Mouse (Mus musculus) lung, adult 10 weeks (tissue): ENCODE results near the gene Cyp2c40. TPM values are rescaled to one million over a fixed set of nuclear protein-coding genes. Genes with fewer than 3 reads are reported as not detected.

Experiments
- polyA plus RNA-seq: library from polyadenylated mRNA; stranded (reverse); fragments of 350-450 nt; fragmentation: Illumina TruSeq; extraction: RNeasy Lipid Tissue Mini Kit (QIAGEN cat#74804); gene quantifications from one replicate; pipeline ENCODE4 v1.2.3, GENCODE M21; 2014; ENCODE audit warnings: low read depth, low replicate concordance; ENCODE audit not compliant: insufficient read depth

The Cyp2c40 gene
- not detected for polyA plus RNA-seq

GRCm38 (mm10) chr19:39812714-39813113, at the start of gene Cyp2c40:
TSS of gene Cyp2c40 (minus strand) at chr19:39812814.

GRCm38 (mm10) chr19:39740920-39741319, 71.7 kb downstream of the Cyp2c40 start, which contains the start of gene Cyp2c68:
TSS of gene Cyp2c68 (minus strand) at chr19:39741054.

Other genes starting within 250 kb of the Cyp2c40 start
- not detected for gene Cyp2c67, start 163.8 kb downstream of the Cyp2c40 start, polyA plus RNA-seq
- gene Cyp2c68, start 71.8 kb downstream of the Cyp2c40 start, polyA plus RNA-seq = not detected
- not detected for gene Cyp2c69, start 74.0 kb upstream of the Cyp2c40 start, polyA plus RNA-seq
- gene Cyp2c37, start 179.6 kb upstream of the Cyp2c40 start, polyA plus RNA-seq = not detected